Mouse (Mus musculus) lung, embryonic 14.5 days (tissue): ENCODE data around the gene Tfg. TPM values are rescaled to one million over a fixed set of nuclear protein-coding genes. Genes with fewer than 3 reads are reported as not detected.

Experiments
- ATAC-seq: fragments of 200-750 bp; cut with Nextera tagmentation; 2 replicates; pipeline ENCODE4 v1.8.0; 2017; ENCODE audit warnings: mild to moderate bottlenecking, moderate TSS enrichment, moderate library complexity; ENCODE audit not compliant: insufficient read depth
- DNase-seq: peaks from one replicate; pipeline ENCODE4 v3.0.0-alpha.2; 2015
- H3K27ac ChIP-seq: fragments of 300-500 bp; sonication (generic); 2 replicates; pipeline ENCODE4 v1.5.1; 2014; ENCODE audit warnings: low read depth, mild to moderate bottlenecking, moderate library complexity
- H3K27me3 ChIP-seq: fragments of 300-500 bp; sonication (generic); 2 replicates; pipeline ENCODE4 v1.6.1; 2014; ENCODE audit warnings: low read length, control low read depth; ENCODE audit not compliant: insufficient read depth
- H3K36me3 ChIP-seq: fragments of 300-500 bp; sonication (generic); 2 replicates; pipeline ENCODE4 v1.6.1; 2014; ENCODE audit warnings: control low read depth; ENCODE audit not compliant: insufficient read depth
- H3K4me1 ChIP-seq: fragments of 300-500 bp; sonication (generic); 2 replicates; pipeline ENCODE4 v1.6.1; 2014; ENCODE audit warnings: antibody characterized with exemption, control low read depth; ENCODE audit not compliant: insufficient read depth
- H3K4me2 ChIP-seq: fragments of 300-500 bp; sonication (generic); 2 replicates; pipeline ENCODE4 v1.6.1; 2014; ENCODE audit warnings: mild to moderate bottlenecking
- H3K4me3 ChIP-seq: fragments of 300-500 bp; sonication (generic); 2 replicates; pipeline ENCODE4 v1.5.1; 2014; ENCODE audit warnings: low read depth, low read length
- H3K9ac ChIP-seq: fragments of 300-500 bp; sonication (generic); 2 replicates; pipeline ENCODE4 v1.6.1; 2014
- H3K9me3 ChIP-seq: fragments of 300-500 bp; sonication (generic); 2 replicates; pipeline ENCODE4 v1.6.1; 2016; ENCODE audit warnings: low read depth, low read length, control low read depth
- CTCF ChIP-seq: IDR thresholded peaks from 2 replicates; pipeline ENCODE4 v1.5.1; 2016; ENCODE audit warnings: antibody characterized with exemption, low read depth
- WGBS: fragments of 180-500 bp; shearing (Covaris S2); extraction: QIAGEN DNeasy Blood & Tissue Kit; methylation state at CpG from one replicate; pipeline ENCODE4 v1.1.7; 2014; 5-methylcytosine and 5-hydroxymethylcytosine counted together
- polyA plus RNA-seq: library from polyadenylated mRNA; unstranded; fragments of >200 nt; fragmentation: Nextera tagmentation; extraction: Ambion mirVana; gene quantifications from 2 replicates; pipeline ENCODE4 v1.2.1, GENCODE M21; 2014

Gene Tfg
- polyA plus RNA-seq, 1 experiment from 2014 or later, result 148 TPM

DNA sequence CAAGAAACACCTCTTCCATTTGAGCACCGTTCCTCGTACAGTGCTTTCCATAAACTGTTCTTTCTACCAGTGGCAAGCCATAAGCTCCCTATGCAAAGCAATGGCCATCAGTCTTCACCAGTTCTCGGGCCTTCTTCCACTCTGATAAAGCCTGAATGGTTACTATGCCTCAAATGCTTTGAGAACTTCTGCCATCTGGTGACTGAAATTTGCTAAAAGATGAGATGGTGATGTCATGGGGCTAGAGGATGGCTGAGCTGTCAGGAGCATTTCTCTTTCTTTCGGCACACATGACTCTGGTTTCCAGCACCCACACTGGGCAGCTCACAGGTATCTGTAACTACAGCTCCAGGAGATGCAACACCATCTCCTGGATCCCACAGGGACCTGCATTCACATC, 40.1 kb downstream of the Tfg start:
- no peaks in the 10 kb centered on the region for H3K9me3 ChIP-seq
- 58% methylated on average over 4 of the region's 4 CpGs for WGBS
- peaks cover 4% of the 10 kb centered on the region; the same call in 1 of the 2 replicates for H3K4me1 ChIP-seq
- no peaks in the 10 kb centered on the region for H3K27me3 ChIP-seq
- TF ChIP-seq CTCF, result peak; percentile 57
- H3K36me3 ChIP-seq, result 0 out of 2 replicates have a peak, but pooled peaks cover 5% of the 10 kb centered on the region
- H3K9ac ChIP-seq, result no peak overlapping the region
- no peak overlapping the region for H3K27ac ChIP-seq
- DNase-seq, result peak; percentile 77
- no peak overlapping the region for H3K4me2 ChIP-seq
- no peak overlapping the region for H3K4me3 ChIP-seq
- ATAC-seq, result peak; percentile 22; the same call in 1 of the 2 replicates

DNA sequence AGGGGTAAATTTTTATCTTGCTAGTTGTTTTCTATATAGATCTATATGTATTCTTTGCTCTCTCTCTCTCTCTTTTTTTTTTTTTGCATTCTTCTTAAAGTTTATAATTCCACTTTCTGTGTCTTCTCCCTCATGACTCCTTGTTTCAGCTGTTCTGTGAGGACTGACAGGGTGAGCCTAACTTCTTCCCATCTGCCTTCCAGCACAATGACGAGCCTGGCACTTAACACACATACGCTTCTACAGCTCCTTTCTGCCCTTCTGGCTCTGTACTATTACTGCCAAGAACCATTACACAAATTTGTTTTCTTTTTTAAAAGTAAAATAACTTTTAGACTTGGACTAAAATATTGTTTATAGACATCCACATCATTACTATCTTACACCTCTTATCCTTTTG, 43.8 kb downstream of the Tfg start:
- DNase-seq (peak; percentile 29), ATAC-seq (peak; percentile 63; the same call in 1 of the 2 replicates)
- 57% methylated on average over 2 of the region's 2 CpGs for WGBS
- Histone ChIP-seq H3K4me3 (no peak overlapping the region), H3K9me3 (no peaks in the 10 kb centered on the region), H3K27me3 (no peaks in the 10 kb centered on the region), H3K9ac (no peak overlapping the region), H3K36me3 (no peaks in the 10 kb centered on the region), H3K27ac (no peak overlapping the region), H3K4me2 (no peak overlapping the region), H3K4me1 (no peaks in the 10 kb centered on the region)
- TF ChIP-seq CTCF, result no peak

DNA sequence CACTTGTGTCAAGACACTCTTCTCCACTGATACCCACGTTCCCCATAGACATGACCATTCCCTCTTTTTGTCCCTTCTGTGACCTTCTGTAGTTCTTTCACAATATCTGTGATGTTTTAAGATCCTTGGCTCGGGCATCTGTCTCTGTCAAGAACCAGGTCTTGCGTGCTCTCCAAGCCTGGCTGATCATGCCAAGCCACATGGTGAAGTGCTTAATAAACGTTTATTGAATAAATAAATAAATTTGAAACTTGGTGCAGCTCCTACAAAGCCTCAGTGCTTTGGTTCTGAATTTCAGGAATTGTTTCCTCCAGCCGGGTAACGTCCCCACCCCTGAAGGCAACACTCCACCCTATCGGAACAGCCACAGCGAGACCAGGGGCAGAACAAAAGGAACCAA, 46.3 kb downstream of the Tfg start:
- H3K4me2 ChIP-seq, result no peak overlapping the region
- H3K27me3 ChIP-seq, result no peaks in the 10 kb centered on the region
- ATAC-seq, result no peak
- no peaks in the 10 kb centered on the region for H3K9me3 ChIP-seq
- no peak for TF ChIP-seq CTCF
- H3K9ac ChIP-seq, result no peak overlapping the region
- WGBS, result 54% methylated on average over 8 of the region's 8 CpGs
- H3K36me3 ChIP-seq, result no peaks in the 10 kb centered on the region
- no peaks in the 10 kb centered on the region for H3K4me1 ChIP-seq
- peak; percentile 28 for DNase-seq
- H3K27ac ChIP-seq, result no peak overlapping the region
- no peak overlapping the region for H3K4me3 ChIP-seq

DNA sequence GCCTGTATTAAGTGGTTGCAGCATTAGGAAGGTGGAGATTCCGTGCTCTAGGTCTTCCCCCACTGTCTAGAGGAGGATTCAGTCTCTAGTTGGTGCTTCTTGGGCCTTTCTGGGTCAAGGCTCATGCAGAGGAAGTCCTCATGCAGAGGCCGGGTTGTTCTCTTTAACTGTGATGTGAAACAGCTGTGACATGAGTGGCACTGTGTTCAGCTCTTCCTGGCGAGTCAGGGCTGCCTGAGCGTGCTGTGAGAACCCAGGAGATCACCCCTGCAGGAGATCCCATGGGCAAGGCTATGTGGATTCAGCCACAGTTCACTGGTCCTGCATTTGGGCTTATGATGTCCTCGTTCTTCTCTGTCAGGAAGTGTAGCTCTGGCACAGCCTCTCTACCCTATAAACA, 47.7 kb downstream of the Tfg start:
- Histone ChIP-seq H3K9me3 (no peaks in the 10 kb centered on the region), H3K4me2 (no peak overlapping the region), H3K27me3 (no peaks in the 10 kb centered on the region), H3K9ac (no peak overlapping the region), H3K4me1 (no peaks in the 10 kb centered on the region), H3K36me3 (no peaks in the 10 kb centered on the region), H3K4me3 (no peak overlapping the region), H3K27ac (no peak overlapping the region)
- no peak for TF ChIP-seq CTCF
- ATAC-seq, result no peak
- DNase-seq, result no peak
- WGBS, result 68% methylated on average over 5 of the region's 5 CpGs

DNA sequence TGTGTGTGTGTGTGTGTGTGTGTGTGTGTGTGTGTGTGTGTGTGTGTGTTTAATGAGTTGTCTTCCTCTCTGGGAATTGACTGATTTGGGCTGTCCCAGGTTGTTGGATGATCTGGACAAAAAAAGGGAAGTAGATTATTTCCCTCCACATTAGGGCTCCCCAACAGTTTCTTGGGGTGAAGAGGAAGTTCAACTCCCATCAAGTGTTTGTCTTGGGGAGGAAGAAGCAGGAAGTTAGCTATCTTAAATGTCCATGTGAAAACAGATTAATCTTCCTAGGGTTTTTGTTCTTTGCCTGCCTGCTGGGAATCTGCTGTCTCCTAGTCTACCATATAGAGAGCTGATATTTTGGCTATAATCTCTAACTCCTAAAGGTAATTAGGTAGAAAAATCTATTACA, 58.4 kb downstream of the Tfg start:
- no peak for TF ChIP-seq CTCF
- H3K9ac ChIP-seq, result no peak overlapping the region

DNA sequence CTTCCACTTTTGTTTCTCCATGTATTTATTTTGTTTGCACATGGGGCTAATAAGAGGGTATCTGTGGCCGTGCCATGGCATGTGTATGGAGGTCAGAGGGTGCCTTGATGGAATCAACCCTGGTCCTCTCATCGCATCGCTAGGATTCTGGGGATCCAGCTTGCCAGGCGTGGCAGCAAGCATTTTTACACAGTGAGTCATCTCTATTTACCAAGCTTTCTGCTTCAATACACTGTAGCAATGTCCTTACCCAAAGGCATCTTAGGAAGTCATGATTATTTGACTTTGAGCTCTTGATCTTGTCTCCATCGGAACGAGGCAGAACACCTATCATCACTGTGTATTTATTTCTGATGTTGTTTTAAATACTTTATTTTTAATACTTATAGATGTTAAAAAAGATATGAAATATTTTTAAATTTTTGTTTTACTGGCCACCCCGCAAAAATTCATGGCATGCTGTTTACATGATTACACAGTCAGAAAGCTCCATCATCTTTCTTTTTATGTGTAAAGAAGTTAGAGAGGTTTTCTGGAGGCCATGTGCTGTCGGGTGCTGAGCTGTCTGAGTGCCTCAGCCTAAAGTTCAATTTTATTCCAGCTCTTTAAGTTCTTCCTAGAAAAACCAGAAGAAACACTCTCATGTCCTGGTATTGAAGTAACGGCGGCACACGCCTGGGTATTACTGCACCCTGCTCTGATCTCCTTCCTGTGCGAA, 61.9 kb downstream of the Tfg start:
- 72% methylated on average over 12 of the region's 12 CpGs for WGBS
- DNase-seq, result no peak
- ATAC-seq, result no peak
- Histone ChIP-seq H3K4me3 (no peak overlapping the region), H3K27me3 (no peaks in the 10 kb centered on the region), H3K9me3 (no peaks in the 10 kb centered on the region), H3K4me1 (no peaks in the 10 kb centered on the region), H3K27ac (no peak overlapping the region), H3K4me2 (no peak overlapping the region), H3K36me3 (no peaks in the 10 kb centered on the region), H3K9ac (no peak overlapping the region)
- TF ChIP-seq CTCF, result no peak

More for the DNA sequence above, 58.4 kb downstream of the Tfg start:
- Histone ChIP-seq H3K27ac (no peak overlapping the region), H3K36me3 (no peaks in the 10 kb centered on the region), H3K4me3 (no peak overlapping the region), H3K27me3 (no peaks in the 10 kb centered on the region), H3K4me1 (no peaks in the 10 kb centered on the region), H3K9me3 (no peaks in the 10 kb centered on the region), H3K4me2 (no peak overlapping the region)
- no peak for DNase-seq
- ATAC-seq, result no peak

DNA sequence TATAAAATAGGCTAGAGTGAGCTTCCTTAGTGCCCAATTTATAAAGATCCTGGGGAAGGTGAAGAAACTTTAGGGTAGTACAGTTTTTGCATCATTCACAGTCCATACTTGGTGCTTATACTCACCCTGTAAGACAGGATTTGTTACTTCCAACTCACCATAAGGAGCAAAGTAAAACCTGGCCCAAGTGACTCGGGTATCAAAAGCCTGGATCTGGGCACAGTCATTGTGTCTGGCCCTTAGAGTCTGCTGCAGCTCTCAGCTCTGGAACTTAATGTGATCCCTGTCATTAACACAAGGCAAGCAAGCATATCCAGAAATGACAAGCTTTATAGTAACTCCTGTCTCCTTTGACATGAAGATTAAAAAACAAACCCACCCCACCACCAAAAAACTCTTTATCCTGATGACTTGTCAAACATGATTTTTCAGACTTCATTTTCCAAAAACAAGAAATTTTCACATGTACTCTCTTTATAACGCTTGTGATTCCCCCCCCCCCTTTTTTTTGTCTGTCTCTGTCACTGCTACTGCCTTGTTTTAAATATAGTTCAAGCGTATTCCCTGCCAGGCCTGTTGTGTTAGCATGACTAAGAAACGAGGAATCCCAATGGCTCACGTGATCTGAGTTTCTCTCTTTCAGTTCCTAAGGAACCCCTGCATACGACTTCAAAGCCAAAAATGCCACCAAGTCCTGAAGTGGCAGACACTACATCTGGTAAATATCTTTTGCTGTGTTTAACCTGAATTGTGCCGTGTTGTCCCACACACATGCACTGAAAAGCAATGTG, 70.7 kb downstream of the Tfg start:
- Histone ChIP-seq H3K4me2 (no peak overlapping the region), H3K9ac (no peak overlapping the region), H3K27me3 (no peaks in the 10 kb centered on the region), H3K27ac (no peak overlapping the region), H3K36me3 (no peaks in the 10 kb centered on the region), H3K9me3 (no peaks in the 10 kb centered on the region), H3K4me1 (no peaks in the 10 kb centered on the region), H3K4me3 (no peak overlapping the region)
- DNase-seq (peak; percentile 17), ATAC-seq (no peak)
- WGBS, result 39% methylated on average over 7 of the region's 7 CpGs
- no peak for TF ChIP-seq CTCF
